Mouse (Mus musculus): ENCODE results near the gene Ccdc88c. TPM values are rescaled to one million over a fixed set of nuclear protein-coding genes. Genes with fewer than 3 reads are reported as not detected.
A peak's percentile ranks its signal among the peaks of the same experiment; 100 is the strongest.

Gene Ccdc88c
- polyA plus RNA-seq, 1 experiment from 2014 or later, result 12.9 TPM

GRCm38 (mm10) chr12:100877936-100878335 is 150.9 kb downstream of the Ccdc88c start:
- H3K4me1 ChIP-seq (replicated peaks), result no peaks in the 10 kb centered on the region
- no peak overlapping the region for H3K9ac ChIP-seq
- H3K36me3 ChIP-seq, result no peaks in the 10 kb centered on the region
- no peak for ATAC-seq (ENCODE audit: low FRiP score)
- no peak overlapping the region for H3K4me3 ChIP-seq
- no peaks in the 10 kb centered on the region for H3K27me3 ChIP-seq
- H3K4me2 ChIP-seq, result no peak overlapping the region
- no peak overlapping the region for H3K27ac ChIP-seq
- WGBS, result 84% methylated on average over 6 of the region's 6 CpGs
- H3K9me3 ChIP-seq, result no peaks in the 10 kb centered on the region

GRCm38 (mm10) chr12:100875960-100876359 is 152.9 kb downstream of the Ccdc88c start:
- H3K36me3 ChIP-seq, result no peaks in the 10 kb centered on the region
- H3K4me2 ChIP-seq, result no peak overlapping the region
- 89% methylated on average over 4 of the region's 6 CpGs for WGBS

GRCm38 (mm10) chr12:100875553-100875952 is 153.3 kb downstream of the Ccdc88c start:
- Histone ChIP-seq H3K4me1 (replicated peaks) (no peaks in the 10 kb centered on the region), H3K4me2 (no peak overlapping the region), H3K9ac (no peak overlapping the region), H3K27ac (no peak overlapping the region), H3K36me3 (no peaks in the 10 kb centered on the region), H3K4me3 (no peak overlapping the region), H3K27me3 (no peaks in the 10 kb centered on the region), H3K9me3 (no peaks in the 10 kb centered on the region)
- WGBS, result 68% methylated on average over 3 of the region's 3 CpGs
- no peak for ATAC-seq (ENCODE audit: low FRiP score)

More at GRCm38 (mm10) chr12:100875960-100876359, 152.9 kb downstream of the Ccdc88c start:
- H3K27me3 ChIP-seq, result no peaks in the 10 kb centered on the region
- H3K4me3 ChIP-seq, result no peak overlapping the region
- no peaks in the 10 kb centered on the region for H3K4me1 ChIP-seq (replicated peaks)
- ATAC-seq (ENCODE audit: low FRiP score), result no peak
- H3K9me3 ChIP-seq, result no peaks in the 10 kb centered on the region
- no peak overlapping the region for H3K27ac ChIP-seq
- no peak overlapping the region for H3K9ac ChIP-seq

GRCm38 (mm10) chr12:100873612-100874011 is 155.2 kb downstream of the Ccdc88c start:
- Histone ChIP-seq H3K27me3 (no peaks in the 10 kb centered on the region), H3K4me1 (replicated peaks) (no peaks in the 10 kb centered on the region), H3K36me3 (0 out of 2 replicates have a peak, but pooled peaks cover 3% of the 10 kb centered on the region), H3K9me3 (peaks cover 3% of the 10 kb centered on the region; the same call in 1 of the 2 replicates), H3K9ac (no peak overlapping the region), H3K4me3 (no peak overlapping the region), H3K4me2 (no peak overlapping the region), H3K27ac (no peak overlapping the region)
- no peak for ATAC-seq (ENCODE audit: low FRiP score)
- 76% methylated on average over 3 of the region's 3 CpGs for WGBS

GRCm38 (mm10) chr12:100871841-100872240 is 157.0 kb downstream of the Ccdc88c start:
- Histone ChIP-seq H3K9ac (no peak overlapping the region), H3K4me3 (no peak overlapping the region), H3K9me3 (peaks cover 3% of the 10 kb centered on the region; the same call in 1 of the 2 replicates), H3K27ac (no peak overlapping the region), H3K27me3 (no peaks in the 10 kb centered on the region), H3K4me2 (no peak overlapping the region), H3K36me3 (0 out of 2 replicates have a peak, but pooled peaks cover 3% of the 10 kb centered on the region), H3K4me1 (replicated peaks) (no peaks in the 10 kb centered on the region)
- WGBS, result 91% methylated on average over 2 of the region's 2 CpGs
- ATAC-seq (ENCODE audit: low FRiP score), result no peak

GRCm38 (mm10) chr12:100871234-100871633 is 157.6 kb downstream of the Ccdc88c start:
- ATAC-seq (ENCODE audit: low FRiP score), result no peak
- WGBS, result 94% methylated on average over 6 of the region's 6 CpGs
- no peak overlapping the region for H3K9ac ChIP-seq
- H3K27ac ChIP-seq, result no peak overlapping the region
- H3K4me3 ChIP-seq, result no peak overlapping the region
- H3K27me3 ChIP-seq, result no peaks in the 10 kb centered on the region
- H3K4me2 ChIP-seq, result no peak overlapping the region
- peaks cover 3% of the 10 kb centered on the region; the same call in 1 of the 2 replicates for H3K9me3 ChIP-seq
- H3K4me1 ChIP-seq (replicated peaks), result no peaks in the 10 kb centered on the region
- 0 out of 2 replicates have a peak, but pooled peaks cover 3% of the 10 kb centered on the region for H3K36me3 ChIP-seq

- Histone ChIP-seq H3K4me3 (no peak overlapping the region), H3K4me2 (no peak overlapping the region), H3K36me3 (0 out of 2 replicates have a peak, but pooled peaks cover 3% of the 10 kb centered on the region), H3K27ac (no peak overlapping the region), H3K9ac (no peak overlapping the region), H3K9me3 (peaks cover 3% of the 10 kb centered on the region; the same call in 1 of the 2 replicates), H3K4me1 (replicated peaks) (peaks cover 6% of the 10 kb centered on the region), H3K27me3 (no peaks in the 10 kb centered on the region)
- WGBS, result 52% methylated on average over 4 of the region's 4 CpGs
- no peak for ATAC-seq (ENCODE audit: low FRiP score)
Observed at GRCm38 (mm10) chr12:100868049-100868622, 160.7 kb downstream of the Ccdc88c start.

GRCm38 (mm10) chr12:100867097-100867496 is 161.8 kb downstream of the Ccdc88c start:
- Histone ChIP-seq H3K27ac (no peak overlapping the region), H3K9me3 (peaks cover 3% of the 10 kb centered on the region; the same call in 1 of the 2 replicates), H3K36me3 (0 out of 2 replicates have a peak, but pooled peaks cover 3% of the 10 kb centered on the region), H3K27me3 (no peaks in the 10 kb centered on the region), H3K4me1 (replicated peaks) (peaks cover 6% of the 10 kb centered on the region), H3K4me3 (no peak overlapping the region), H3K9ac (no peak overlapping the region), H3K4me2 (no peak overlapping the region)
- WGBS, result 93% methylated on average over 8 of the region's 8 CpGs
- ATAC-seq (ENCODE audit: low FRiP score), result no peak

GRCm38 (mm10) chr12:100865509-100866078 is 163.3 kb downstream of the Ccdc88c start:
- Histone ChIP-seq H3K4me1 (replicated peaks) (peaks cover 6% of the 10 kb centered on the region), H3K36me3 (0 out of 2 replicates have a peak, but pooled peaks cover 3% of the 10 kb centered on the region), H3K4me2 (no peak overlapping the region), H3K4me3 (no peak overlapping the region), H3K9me3 (peaks cover 3% of the 10 kb centered on the region; the same call in 1 of the 2 replicates), H3K9ac (no peak overlapping the region), H3K27me3 (no peaks in the 10 kb centered on the region), H3K27ac (no peak overlapping the region)
- peak; percentile 52; the same call in 1 of the 2 replicates for ATAC-seq (ENCODE audit: low FRiP score)
- WGBS, result 57% methylated on average over 11 of the region's 11 CpGs

GRCm38 (mm10) chr12:100865072-100865471 is 163.8 kb downstream of the Ccdc88c start:
- Histone ChIP-seq H3K36me3 (0 out of 2 replicates have a peak, but pooled peaks cover 3% of the 10 kb centered on the region), H3K9ac (no peak overlapping the region), H3K9me3 (peaks cover 6% of the 10 kb centered on the region; the same call in 1 of the 2 replicates), H3K4me3 (no peak overlapping the region), H3K27ac (no peak overlapping the region), H3K4me2 (no peak overlapping the region), H3K27me3 (no peaks in the 10 kb centered on the region), H3K4me1 (replicated peaks) (peaks cover 6% of the 10 kb centered on the region)
- no peak for ATAC-seq (ENCODE audit: low FRiP score)

- Histone ChIP-seq H3K27me3 (no peaks in the 10 kb centered on the region), H3K27ac (no peak overlapping the region), H3K4me3 (no peak overlapping the region), H3K4me1 (replicated peaks) (peaks cover 6% of the 10 kb centered on the region), H3K4me2 (no peak overlapping the region), H3K36me3 (no peaks in the 10 kb centered on the region), H3K9me3 (peaks cover 3% of the 10 kb centered on the region; the same call in 1 of the 2 replicates), H3K9ac (no peak overlapping the region)
- ATAC-seq (ENCODE audit: low FRiP score), result no peak
- 97% methylated on average over 3 of the region's 3 CpGs for WGBS
Observed at GRCm38 (mm10) chr12:100862856-100863446, 165.9 kb downstream of the Ccdc88c start.

- Histone ChIP-seq H3K27me3 (no peaks in the 10 kb centered on the region), H3K9me3 (peaks cover 3% of the 10 kb centered on the region; the same call in 1 of the 2 replicates), H3K4me3 (no peak overlapping the region), H3K27ac (no peak overlapping the region), H3K36me3 (no peaks in the 10 kb centered on the region), H3K4me2 (no peak overlapping the region), H3K9ac (no peak overlapping the region), H3K4me1 (replicated peaks) (peaks cover 6% of the 10 kb centered on the region)
- ATAC-seq (ENCODE audit: low FRiP score), result no peak
- WGBS, result 88% methylated on average over 3 of the region's 3 CpGs
Observed at GRCm38 (mm10) chr12:100862272-100862671, 166.6 kb downstream of the Ccdc88c start.
